Mouse (Mus musculus): ENCODE results near the gene Grsf1. TPM values are rescaled to one million over a fixed set of nuclear protein-coding genes. Genes with fewer than 3 reads are reported as not detected.

Gene Grsf1
- polyA plus RNA-seq, 1 experiment: 12.0 TPM

GRCm38 (mm10) chr5:88697291-88697690, 21.3 kb upstream of the Grsf1 start:
- no peaks in the 10 kb centered on the region for H3K36me3 ChIP-seq (ENCODE audit: control insufficient read depth, insufficient read depth, low read length)
- no peaks in the 10 kb centered on the region for H3K27me3 ChIP-seq (ENCODE audit: control insufficient read depth, insufficient read depth, low read length)
- DNase-seq (ENCODE audit: low read depth in 1 of 2, low spot score in 2 of 2): no peak
- H3K4me1 ChIP-seq (ENCODE audit: control insufficient read depth, insufficient read depth, insufficient read length): no peaks in the 10 kb centered on the region
- H3K27ac ChIP-seq (ENCODE audit: insufficient read depth, low read length): no peak overlapping the region
- no peak overlapping the region for H3K4me3 ChIP-seq (ENCODE audit: extremely low read depth, insufficient read depth, insufficient read length)
- 81% methylated on average over 5 of the region's 5 CpGs for WGBS
- TF ChIP-seq CTCF (IDR thresholded peaks at IDR 0.05; ENCODE audit: extremely low read depth, insufficient read depth, insufficient read length, insufficient replicate concordance) (no peak), POLR2A (IDR thresholded peaks at IDR 0.05; ENCODE audit: low read depth, low read length) (no peak)

DNA sequence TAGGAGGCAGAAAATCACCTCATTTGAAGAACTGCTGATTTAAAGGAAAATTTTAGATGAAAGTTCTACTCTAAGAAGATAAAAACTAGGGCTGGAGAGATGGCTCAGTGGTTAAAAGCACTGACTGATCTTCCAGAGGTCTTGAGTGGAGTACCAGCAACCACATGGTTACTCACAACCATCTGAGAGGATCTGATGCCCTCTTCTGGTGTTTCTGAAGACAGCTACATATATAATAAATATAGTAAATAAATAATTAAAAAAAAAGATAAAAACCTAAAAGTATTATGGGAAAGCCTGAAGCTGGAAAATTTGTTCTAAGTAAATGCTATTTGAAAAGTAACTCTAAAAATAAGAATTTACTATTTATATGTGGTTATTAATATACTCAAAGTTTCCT, 17.1 kb upstream of the Grsf1 start:
- H3K27me3 ChIP-seq (ENCODE audit: control insufficient read depth, insufficient read depth, low read length): no peaks in the 10 kb centered on the region
- H3K4me1 ChIP-seq (ENCODE audit: control insufficient read depth, insufficient read depth, insufficient read length): no peaks in the 10 kb centered on the region
- TF ChIP-seq POLR2A (IDR thresholded peaks at IDR 0.05; ENCODE audit: low read depth, low read length) (no peak), CTCF (IDR thresholded peaks at IDR 0.05; ENCODE audit: extremely low read depth, insufficient read depth, insufficient read length, insufficient replicate concordance) (no peak)
- H3K4me3 ChIP-seq (ENCODE audit: extremely low read depth, insufficient read depth, insufficient read length): no peak overlapping the region
- no peak overlapping the region for H3K27ac ChIP-seq (ENCODE audit: insufficient read depth, low read length)
- no peaks in the 10 kb centered on the region for H3K36me3 ChIP-seq (ENCODE audit: control insufficient read depth, insufficient read depth, low read length)
- no peak for DNase-seq (ENCODE audit: low read depth in 1 of 2, low spot score in 2 of 2)

GRCm38 (mm10) chr5:88692586-88692985, 16.6 kb upstream of the Grsf1 start:
- Histone ChIP-seq H3K27ac (ENCODE audit: insufficient read depth, low read length) (no peak overlapping the region), H3K4me3 (ENCODE audit: extremely low read depth, insufficient read depth, insufficient read length) (no peak overlapping the region), H3K36me3 (ENCODE audit: control insufficient read depth, insufficient read depth, low read length) (no peaks in the 10 kb centered on the region), H3K27me3 (ENCODE audit: control insufficient read depth, insufficient read depth, low read length) (no peaks in the 10 kb centered on the region), H3K4me1 (ENCODE audit: control insufficient read depth, insufficient read depth, insufficient read length) (no peaks in the 10 kb centered on the region)
- no peak for DNase-seq (ENCODE audit: low read depth in 1 of 2, low spot score in 2 of 2)
- TF ChIP-seq POLR2A (IDR thresholded peaks at IDR 0.05; ENCODE audit: low read depth, low read length) (no peak), CTCF (IDR thresholded peaks at IDR 0.05; ENCODE audit: extremely low read depth, insufficient read depth, insufficient read length, insufficient replicate concordance) (no peak)
- WGBS: 95% methylated on average over 4 of the region's 4 CpGs

DNA sequence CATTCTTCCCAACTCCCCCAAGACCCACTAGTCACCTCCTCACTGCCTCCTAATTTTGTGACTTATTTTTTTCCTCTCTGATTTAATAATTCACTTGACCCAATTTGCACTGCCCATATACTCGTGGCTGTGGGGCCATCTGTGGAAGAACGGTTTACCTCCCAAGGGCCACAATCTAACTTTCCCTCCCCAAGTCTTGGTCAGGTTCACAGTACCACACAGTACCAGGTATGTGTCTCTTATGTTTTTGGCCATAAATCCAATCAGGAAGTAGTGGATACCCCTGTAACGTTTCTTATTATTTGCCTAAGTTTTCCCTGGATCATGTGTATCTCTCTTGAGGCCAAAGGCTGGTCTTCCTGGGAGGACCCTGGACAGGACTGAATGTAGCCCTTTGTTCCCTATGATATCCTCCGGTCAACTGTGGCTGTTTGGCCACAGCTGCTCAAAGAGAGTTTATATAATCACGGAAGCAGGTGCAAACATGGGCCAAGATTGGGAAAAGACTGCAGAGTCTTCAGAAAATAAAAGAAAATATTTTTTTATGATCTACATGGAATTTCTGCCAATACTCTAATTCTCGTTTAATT, 15.6 kb upstream of the Grsf1 start:
- H3K27ac ChIP-seq (ENCODE audit: insufficient read depth, low read length): no peak overlapping the region
- no peak overlapping the region for H3K4me3 ChIP-seq (ENCODE audit: extremely low read depth, insufficient read depth, insufficient read length)
- no peak for TF ChIP-seq POLR2A (IDR thresholded peaks at IDR 0.05; ENCODE audit: low read depth, low read length)
- no peak for DNase-seq (ENCODE audit: low read depth in 1 of 2, low spot score in 2 of 2)
- H3K36me3 ChIP-seq (ENCODE audit: control insufficient read depth, insufficient read depth, low read length): no peaks in the 10 kb centered on the region
- H3K27me3 ChIP-seq (ENCODE audit: control insufficient read depth, insufficient read depth, low read length): no peaks in the 10 kb centered on the region
- H3K4me1 ChIP-seq (ENCODE audit: control insufficient read depth, insufficient read depth, insufficient read length): no peaks in the 10 kb centered on the region
- 86% methylated on average over 6 of the region's 6 CpGs for WGBS

DNA sequence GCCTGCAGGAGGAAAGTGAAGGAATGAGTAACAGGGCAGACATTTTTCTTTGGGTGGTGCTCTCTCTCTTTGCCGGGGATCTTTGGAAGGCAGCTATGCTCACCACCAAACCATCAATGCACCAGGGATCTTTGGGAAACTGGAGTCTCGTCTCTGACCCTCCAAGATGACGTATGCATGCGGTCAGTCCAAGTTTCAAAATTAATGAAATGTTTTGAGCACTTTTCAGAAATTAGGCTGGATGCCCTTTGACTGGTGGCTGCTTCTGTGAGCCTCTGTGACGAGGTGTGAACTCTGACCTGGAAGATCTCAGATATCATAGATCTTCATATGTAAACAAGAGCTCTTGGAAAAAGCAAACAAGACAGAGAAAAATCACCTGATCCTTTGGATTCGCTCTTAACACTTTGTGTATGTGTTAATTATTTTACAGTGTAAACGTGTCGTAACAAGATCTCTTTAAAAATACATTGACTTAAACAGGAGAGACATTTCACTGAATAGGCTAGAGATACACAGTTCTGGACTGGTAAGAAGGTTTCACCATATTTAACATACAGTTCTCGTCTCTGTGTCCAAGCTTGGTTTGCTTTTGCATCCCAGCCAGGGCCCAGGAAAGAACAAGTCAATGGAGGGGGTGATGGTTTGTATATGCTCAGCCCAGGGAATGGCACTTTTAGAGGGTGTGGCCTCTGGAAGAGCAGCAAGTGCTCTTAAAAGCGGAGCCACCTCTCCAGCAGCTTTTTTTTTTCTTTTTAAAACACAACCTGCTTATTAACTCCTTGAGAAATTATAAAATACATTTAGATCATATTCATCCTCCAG, 14.9 kb upstream of the Grsf1 start:
- Histone ChIP-seq H3K4me1 (ENCODE audit: control insufficient read depth, insufficient read depth, insufficient read length) (no peaks in the 10 kb centered on the region), H3K27me3 (ENCODE audit: control insufficient read depth, insufficient read depth, low read length) (no peaks in the 10 kb centered on the region), H3K4me3 (ENCODE audit: extremely low read depth, insufficient read depth, insufficient read length) (no peak overlapping the region), H3K27ac (ENCODE audit: insufficient read depth, low read length) (no peak overlapping the region), H3K36me3 (ENCODE audit: control insufficient read depth, insufficient read depth, low read length) (no peaks in the 10 kb centered on the region)
- 84% methylated on average over 10 of the region's 10 CpGs for WGBS
- TF ChIP-seq POLR2A (IDR thresholded peaks at IDR 0.05; ENCODE audit: low read depth, low read length) (no peak), CTCF (IDR thresholded peaks at IDR 0.05; ENCODE audit: extremely low read depth, insufficient read depth, insufficient read length, insufficient replicate concordance) (no peak)
- no peak for DNase-seq (ENCODE audit: low read depth in 1 of 2, low spot score in 2 of 2)

DNA sequence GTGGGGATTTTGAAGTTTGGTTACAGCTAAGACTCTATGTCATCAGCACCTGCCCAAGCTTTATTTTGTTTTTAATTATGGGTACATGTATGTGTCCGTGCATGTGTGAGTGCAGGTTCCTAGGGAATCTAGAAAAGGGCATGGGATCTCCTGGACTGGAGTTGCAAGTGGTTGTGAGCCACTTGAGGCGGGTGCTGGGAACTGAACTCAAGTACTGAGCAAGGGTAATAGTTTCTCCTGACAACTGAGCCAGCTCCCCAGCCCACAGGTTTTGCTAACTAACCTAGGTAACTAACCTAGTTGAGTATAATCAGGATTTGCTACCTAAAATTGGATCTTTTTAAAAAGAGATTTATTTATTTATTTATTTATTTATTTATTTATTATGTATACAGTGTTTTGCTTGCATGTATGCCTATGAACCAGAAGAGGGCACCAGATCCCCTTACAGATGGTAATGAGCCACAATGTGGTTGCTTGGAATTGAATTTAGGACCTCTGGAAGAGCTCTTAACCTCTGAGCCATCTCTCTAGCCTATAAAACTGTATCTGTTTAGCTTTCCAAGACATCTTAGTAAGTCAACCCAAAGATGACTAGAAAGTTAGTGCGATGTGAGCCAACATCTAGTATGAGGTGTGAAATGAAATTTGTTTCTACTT, 13.4 kb upstream of the Grsf1 start:
- Histone ChIP-seq H3K4me1 (ENCODE audit: control insufficient read depth, insufficient read depth, insufficient read length) (no peaks in the 10 kb centered on the region), H3K36me3 (ENCODE audit: control insufficient read depth, insufficient read depth, low read length) (no peaks in the 10 kb centered on the region), H3K4me3 (ENCODE audit: extremely low read depth, insufficient read depth, insufficient read length) (no peak overlapping the region), H3K27ac (ENCODE audit: insufficient read depth, low read length) (no peak overlapping the region), H3K27me3 (ENCODE audit: control insufficient read depth, insufficient read depth, low read length) (peaks cover 1% of the 10 kb centered on the region; the same call in 1 of the 2 replicates)
- WGBS: 80% methylated on average over 3 of the region's 3 CpGs
- no peak for DNase-seq (ENCODE audit: low read depth in 1 of 2, low spot score in 2 of 2)
- no peak for TF ChIP-seq CTCF (IDR thresholded peaks at IDR 0.05; ENCODE audit: extremely low read depth, insufficient read depth, insufficient read length, insufficient replicate concordance)
- no peak for TF ChIP-seq POLR2A (IDR thresholded peaks at IDR 0.05; ENCODE audit: low read depth, low read length)
